Mouse (Mus musculus) natural killer cell, adult 2 months (primary cell): ENCODE results near the gene Pcgf6.
"Not testable (repeated sequence)": the region's sequence is repeated elsewhere in the genome, so short reads cannot be mapped to it uniquely, and the experiment has no call there.

Source experiments
- DNase-seq, 2 experiments: peaks; one replicate each; pipeline ENCODE4 v3.0.0; 2022; ENCODE audit warnings: low spot score in 2 of 2

The Pcgf6 gene

GRCm38 (mm10) chr19:46998168-46998870 is 52.4 kb downstream of the Pcgf6 start:
- no peak for DNase-seq

GRCm38 (mm10) chr19:46996095-46996494 is 54.6 kb downstream of the Pcgf6 start:
- DNase-seq = no peak

DNA sequence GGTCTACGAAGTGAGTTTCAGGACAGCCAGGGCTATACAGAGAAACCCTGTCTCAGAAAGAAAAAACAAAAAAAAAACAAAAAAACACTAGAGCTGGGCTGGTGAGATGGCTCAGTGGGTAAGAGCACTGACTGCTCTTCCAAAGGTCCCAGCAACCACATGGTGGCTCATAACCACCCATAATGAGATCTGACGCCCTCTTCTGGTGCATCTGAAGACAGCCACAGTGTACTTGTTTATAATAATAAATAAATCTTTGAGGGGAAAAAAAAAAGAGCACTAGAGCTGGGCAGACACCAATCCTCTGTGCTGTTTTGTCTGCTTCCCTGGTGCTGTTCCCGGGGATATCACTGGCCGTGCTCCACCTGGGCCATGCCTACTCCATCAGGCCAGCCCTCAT is 58.4 kb downstream of the Pcgf6 start:
- DNase-seq = not testable (repeated sequence)

- peak; percentile 78 to 82 for DNase-seq
Measured at GRCm38 (mm10) chr19:46991145-46991544, 59.6 kb downstream of the Pcgf6 start.

GRCm38 (mm10) chr19:46990625-46991024 is 60.1 kb downstream of the Pcgf6 start:
- DNase-seq = not testable (repeated sequence)

- DNase-seq = no peak
Measured at GRCm38 (mm10) chr19:46990153-46990518, 60.6 kb downstream of the Pcgf6 start.

DNA sequence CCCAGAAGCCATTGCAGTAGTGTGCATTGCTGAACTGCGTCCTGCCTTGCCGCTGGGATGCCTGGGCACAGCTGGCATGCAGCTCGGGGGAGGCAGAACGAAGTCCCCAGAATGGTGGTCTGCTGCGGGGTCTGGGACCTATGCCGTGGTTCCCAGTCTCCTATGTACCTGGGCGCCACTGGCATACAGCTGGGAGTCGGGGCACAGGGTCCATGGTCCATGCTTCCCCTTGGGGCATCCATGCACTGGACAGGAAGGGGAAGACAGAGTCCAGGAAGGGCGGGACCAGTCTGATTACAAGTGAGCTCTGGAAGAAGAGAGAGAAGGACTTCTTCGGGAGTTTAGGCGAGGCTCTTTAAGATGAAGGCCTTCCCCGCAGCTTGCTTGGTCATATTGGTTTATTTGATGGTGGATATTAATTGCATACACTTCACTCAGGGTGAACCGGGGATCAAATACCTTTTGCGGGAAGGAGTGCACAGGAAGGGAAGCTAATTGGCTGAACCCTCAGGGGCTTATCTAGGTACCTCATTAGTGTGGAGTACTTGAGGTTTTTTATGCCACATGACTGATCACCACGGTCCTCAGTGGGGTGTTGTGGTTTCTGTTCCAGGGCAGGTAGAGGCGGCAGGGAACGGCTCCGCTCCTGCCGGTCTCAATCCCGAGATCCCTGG is 61.1 kb downstream of the Pcgf6 start:
- no peak for DNase-seq

GRCm38 (mm10) chr19:46988231-46989087 is 62.2 kb downstream of the Pcgf6 start:
- DNase-seq = no peak

DNA sequence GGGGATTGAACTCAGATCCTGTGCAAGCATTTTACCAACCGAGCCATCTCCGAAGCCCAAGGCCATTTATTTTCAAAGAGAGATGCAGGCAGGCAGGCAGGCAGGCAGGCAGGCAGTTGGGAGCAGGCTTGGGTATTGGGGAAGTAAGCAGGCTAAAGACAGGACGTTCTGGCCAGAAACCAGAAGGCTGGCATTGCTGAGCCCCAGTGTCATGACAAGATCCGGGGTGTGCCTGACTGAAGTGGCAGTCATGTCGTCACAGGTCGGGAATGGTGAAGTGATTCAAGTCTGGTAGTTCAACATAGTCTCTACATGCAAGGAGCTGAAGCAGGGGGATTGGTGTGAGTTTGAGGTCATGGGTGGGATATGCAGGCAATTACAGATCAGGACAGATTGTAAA is 63.1 kb downstream of the Pcgf6 start:
- DNase-seq = no peak

- peak; percentile 56 to 69 for DNase-seq
Measured at GRCm38 (mm10) chr19:46984726-46985622, 65.7 kb downstream of the Pcgf6 start.

- DNase-seq = no peak
Measured at GRCm38 (mm10) chr19:46983966-46984380, 66.7 kb downstream of the Pcgf6 start.
